Mouse (Mus musculus) gonadal fat pad, adult 2 months (tissue): Measurements from ENCODE around the gene Mllt11. TPM values are rescaled to one million over a fixed set of nuclear protein-coding genes. Genes with fewer than 3 reads are reported as not detected.

Experiments used
- DNase-seq: peaks from one replicate; pipeline ENCODE4 v3.0.0-alpha.2; 2012; ENCODE audit warnings: low read depth
- polyA plus RNA-seq: library from polyadenylated mRNA; depleted of rRNA; stranded (reverse); fragments of >200 nt; gene quantifications from 2 replicates; pipeline ENCODE4 v1.2.3, GENCODE M21; 2012

Gene Mllt11
- polyA plus RNA-seq, 1 experiment: 24.7 TPM

DNA sequence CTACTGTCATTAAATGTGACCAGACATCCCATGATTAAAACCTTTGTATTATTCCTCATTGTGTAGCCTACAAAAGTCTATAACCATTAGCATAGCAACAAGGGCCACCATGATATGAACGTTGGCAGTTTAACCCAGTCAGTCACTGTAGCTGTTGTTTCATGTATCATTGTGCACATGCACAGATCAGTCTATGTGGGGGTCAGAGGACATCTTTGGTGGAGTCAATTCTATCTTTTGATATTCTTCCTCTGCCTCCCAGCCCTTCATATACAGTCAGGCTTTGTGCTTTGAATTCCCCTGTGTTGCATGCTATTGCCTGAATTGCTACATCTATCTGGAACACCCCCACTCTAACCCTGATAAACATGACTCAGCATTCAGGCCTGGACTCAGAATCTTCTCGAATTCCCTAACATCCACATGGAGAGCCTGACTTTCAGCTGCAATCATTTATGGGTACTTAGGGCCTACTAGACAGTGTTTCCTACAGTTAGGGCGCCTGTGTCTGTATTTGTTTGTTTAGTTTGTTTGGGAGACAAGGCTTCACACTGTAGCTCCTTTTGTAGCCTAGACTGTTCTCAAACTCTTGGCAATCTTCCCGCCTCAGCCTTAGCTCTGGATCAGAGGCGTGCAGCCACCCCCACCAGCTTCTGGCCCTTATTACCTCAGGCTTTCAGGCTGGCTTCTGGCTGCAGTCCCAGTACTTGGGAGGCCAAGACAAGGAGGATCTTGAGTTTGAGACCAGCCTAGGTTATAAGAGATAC is 14.7 kb upstream of the Mllt11 start:
- DNase-seq: peak; percentile 84

DNA sequence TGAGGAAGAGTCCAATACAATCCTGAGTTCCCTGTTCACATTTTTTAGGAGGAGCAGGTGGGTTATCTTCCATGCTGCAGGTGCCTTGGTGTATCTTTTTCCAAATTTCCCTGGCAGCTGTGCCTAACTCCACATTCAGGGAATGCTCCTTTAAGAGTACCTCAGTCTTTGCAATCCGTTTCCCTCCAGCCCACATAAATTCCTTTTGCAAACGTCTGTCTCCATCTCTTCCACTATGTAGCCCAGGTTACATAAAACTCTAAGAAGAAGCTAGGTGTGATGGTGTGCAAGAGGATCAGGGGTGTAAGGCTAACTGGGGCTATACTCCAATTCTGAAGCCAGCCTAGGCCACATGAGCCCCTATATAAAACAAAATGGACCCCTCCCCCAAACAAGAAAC is 11.1 kb upstream of the Mllt11 start:
- no peak for DNase-seq

GRCm38 (mm10) chr3:95241498-95241897 is 9.5 kb upstream of the Mllt11 start, which contains the start of gene Gm128:
Gm128 (minus strand) TSS chr3:95241598.
- no peak for DNase-seq

- no peak for DNase-seq
These were observed 8.9 kb upstream of the Mllt11 start for GRCm38 (mm10) chr3:95240900-95241299.

- DNase-seq: no peak
These were observed 8.0 kb upstream of the Mllt11 start for GRCm38 (mm10) chr3:95239971-95240370.

DNA sequence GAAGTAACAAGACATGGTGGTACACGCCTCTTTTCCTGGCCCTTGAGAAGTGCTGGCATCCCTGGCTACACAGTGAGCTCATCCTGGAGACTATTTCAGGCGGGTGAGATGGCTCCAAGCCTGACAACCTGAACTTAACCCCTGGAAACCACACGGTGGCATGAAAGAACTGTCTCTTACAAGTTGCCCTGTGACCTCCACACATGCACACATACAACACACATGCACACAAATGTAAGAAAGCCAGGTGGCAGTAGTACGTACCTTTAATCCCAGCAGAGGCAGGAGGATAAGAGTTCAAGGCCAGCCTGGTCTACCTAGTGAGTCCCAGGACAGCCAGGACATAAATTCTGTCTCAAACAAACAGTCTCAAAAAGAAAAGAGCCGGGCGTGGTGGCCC is 7.1 kb upstream of the Mllt11 start:
- no peak for DNase-seq

DNA sequence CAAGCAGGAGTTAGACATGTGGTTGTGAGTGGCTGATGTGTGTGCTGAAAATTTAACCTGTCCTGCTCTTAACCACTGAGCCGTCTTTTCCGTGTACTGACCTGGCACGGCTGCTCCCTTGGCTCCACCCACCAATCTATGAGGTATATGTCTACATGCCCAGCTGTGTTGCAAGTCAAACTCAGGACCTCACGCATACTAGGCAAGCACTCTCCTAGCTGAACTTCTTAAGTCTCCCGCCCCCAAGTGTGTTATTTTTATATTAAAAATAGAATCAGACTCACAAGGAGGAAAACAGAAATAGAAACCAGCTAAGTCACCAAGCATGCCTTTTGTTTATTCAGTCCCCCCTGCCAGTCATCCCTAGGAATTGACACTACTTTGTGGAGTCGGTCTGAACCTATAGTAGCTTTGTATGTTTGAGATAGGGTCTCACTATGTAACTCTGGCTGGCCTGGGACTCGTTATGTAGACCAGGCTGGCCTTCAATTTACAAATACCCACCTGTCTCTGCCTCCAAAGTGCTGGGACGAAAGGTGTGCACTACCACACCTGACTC is 5.6 kb upstream of the Mllt11 start:
- DNase-seq: no peak

DNA sequence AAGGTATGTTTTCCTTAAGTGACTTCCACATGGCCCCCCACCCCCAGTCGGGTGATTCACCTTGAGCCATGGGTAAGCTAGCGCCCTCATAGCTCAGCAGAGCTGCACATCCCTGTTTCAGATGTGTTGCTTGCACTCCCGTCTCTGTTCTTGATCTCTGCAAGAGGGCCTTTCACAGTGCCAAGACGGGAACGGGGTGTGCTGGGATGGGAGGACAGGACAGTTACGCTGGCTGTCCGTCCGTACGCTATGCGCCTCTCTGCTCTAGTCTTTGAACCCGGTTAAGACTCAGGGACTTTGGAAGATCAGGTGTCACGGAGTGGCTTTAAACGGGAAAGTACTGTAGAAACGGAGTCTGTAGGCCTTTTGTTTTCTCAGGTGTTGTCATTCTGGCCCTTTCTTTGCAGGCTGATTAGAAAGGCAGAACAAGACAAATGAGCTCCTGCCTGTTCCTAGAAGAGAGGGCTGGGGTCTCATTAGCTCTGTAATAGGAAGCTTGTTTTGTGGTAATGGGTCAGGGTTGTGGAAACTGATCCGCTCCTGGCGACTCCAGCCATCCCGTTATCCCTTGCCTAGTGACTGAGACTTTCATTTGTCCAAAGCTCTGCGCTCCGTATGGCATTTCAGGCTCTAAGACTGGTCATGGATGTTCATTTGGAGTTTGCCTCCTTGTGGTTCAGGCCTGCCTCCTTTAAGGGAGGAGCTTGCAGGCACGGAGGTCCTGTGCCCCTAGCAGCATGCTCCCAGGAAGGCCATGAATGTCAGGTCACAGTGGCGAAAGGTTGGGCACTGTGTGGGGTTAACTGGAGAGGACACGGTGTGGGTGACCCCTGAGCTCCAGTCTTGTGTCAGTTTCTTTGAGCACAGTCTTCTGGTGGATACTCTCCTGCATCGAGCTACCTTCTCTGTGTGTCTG is 3.7 kb upstream of the Mllt11 start:
- no peak for DNase-seq

DNA sequence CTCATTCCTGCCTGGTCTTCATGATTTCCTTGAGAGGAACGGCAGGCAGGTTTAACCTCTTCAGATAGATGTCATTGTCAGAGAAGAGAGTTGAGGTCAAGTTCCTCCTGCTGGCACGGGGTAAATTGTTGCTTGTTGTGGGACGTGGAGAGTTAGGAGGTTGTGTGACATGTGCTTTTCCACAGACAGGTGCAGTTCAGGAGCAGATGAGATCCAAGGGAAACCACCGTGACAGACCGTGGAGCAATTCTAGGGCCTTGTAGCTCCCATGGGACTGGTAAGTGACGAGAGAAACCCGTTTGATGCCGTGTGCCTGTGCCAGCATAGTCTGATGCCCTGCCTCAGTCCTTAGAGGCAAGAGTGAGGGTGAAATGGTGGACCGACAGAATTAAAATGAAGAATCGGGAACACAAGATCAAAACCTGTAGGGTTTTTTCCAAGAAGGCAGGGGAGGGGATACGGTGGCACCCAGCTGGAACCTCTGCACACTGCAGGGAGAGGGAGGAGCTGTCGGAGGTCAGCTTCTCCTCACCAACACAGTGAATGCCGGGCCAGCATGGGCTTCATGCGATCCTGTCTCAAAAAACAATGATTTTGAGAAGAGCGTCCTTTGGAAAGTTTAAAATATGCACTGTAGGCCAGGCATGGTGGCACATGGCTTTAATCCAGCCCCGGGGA is 1.5 kb upstream of the Mllt11 start:
- DNase-seq: no peak

DNA sequence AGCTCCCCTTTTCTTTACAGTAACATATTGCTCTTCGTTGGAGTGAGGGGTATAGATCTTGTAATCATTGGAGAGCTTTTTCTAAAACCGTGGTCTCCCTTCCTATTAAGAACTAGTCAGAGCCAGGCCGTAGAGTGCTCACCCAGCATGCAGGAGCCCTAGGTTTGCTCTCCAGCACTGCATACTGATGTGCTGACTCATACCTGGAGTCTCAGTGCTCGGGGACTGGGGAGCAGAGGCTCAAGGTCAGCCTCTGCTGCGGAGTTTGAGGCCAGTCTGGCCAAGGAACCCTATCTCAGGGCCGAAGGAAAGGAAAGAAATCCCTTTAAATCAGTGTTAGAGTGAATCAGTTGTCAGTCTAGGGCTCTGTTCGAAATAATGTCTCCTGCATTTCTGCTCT is 800 bp upstream of the Mllt11 start:
- DNase-seq: no peak

DNA sequence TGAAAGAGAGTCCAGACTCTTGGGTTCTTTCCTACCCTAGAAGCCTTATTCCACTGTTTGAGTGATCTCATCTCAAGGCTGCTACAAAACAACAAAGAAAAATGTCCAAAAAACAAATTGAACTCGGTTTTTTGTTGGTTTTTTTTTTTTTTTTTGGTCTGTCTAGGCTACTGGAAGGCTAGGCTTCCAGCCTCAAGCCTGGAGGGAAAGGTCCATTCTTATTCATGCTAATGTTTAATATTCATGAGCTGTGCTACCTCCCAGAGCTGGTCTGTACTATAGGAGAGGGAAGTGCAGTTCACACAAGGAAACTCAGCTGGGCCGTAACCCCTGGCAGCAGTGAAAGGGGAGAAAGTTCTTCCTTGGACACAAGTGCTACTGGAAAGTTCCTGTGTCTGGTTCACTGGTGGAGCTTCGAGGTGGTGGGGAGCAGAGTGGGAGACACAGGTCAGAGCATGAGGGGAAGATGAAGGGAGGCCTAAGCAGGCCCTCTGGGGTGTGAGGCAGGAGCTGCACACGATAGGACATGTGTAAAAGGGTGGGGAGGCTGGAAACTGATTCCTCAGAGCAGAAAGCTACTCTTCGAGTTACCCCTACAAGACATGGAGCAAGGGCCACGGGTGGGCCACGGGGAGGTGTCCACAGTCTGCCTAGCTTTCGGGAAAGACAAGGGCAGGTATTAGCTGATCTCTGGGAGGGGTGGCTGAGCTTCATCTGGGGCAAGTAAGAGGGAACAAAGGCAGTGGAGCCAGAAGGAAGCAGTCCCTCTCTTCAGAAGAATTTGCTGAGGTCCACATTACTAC is 1.3 kb downstream of the Mllt11 start:
- no peak for DNase-seq

- DNase-seq: no peak
These were observed 2.0 kb downstream of the Mllt11 start for GRCm38 (mm10) chr3:95229781-95230494.

DNA sequence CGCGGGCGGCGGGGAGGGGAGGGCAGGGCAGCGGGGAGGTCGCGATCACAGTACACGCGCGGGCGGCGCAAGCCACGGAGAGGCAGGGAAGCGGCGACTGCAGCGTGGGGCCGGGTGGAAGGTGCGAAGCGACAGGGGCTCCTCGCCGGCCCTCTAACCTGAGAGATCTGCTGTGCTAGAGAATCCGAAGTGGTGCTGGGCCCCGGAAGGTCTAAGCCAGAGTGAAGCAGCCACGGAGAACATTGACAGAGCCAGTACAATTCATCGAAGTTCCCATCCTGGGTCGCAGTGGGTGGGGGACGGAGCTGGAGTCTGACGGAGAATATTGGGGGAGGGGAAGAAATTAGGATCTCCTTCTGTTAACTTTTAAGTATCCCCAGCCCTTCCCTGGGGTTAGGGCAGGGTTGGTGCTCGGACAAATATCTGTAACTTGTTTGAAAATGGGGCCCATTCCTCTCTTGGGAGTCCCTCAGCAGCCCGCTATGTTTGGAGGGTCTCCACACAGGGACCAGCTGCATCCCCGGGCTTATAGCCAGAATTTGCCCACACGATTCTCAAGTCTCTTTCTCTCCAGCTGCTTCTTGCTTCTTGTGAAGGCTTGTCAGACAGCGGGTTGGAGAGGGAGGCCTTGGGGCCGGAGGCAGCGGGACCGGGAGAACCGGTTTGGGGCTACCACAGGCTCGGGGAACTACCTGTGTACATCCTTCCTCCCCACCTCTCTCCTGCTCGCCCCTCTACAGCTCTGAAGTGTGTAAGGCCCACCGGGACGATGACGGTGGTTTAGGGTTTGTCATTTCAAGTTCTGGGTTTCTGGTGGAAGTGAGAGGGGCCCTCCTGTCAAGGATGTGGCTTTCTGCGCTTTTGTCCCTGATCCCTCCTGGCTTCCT is 2.8 kb downstream of the Mllt11 start:
- no peak for DNase-seq

DNA sequence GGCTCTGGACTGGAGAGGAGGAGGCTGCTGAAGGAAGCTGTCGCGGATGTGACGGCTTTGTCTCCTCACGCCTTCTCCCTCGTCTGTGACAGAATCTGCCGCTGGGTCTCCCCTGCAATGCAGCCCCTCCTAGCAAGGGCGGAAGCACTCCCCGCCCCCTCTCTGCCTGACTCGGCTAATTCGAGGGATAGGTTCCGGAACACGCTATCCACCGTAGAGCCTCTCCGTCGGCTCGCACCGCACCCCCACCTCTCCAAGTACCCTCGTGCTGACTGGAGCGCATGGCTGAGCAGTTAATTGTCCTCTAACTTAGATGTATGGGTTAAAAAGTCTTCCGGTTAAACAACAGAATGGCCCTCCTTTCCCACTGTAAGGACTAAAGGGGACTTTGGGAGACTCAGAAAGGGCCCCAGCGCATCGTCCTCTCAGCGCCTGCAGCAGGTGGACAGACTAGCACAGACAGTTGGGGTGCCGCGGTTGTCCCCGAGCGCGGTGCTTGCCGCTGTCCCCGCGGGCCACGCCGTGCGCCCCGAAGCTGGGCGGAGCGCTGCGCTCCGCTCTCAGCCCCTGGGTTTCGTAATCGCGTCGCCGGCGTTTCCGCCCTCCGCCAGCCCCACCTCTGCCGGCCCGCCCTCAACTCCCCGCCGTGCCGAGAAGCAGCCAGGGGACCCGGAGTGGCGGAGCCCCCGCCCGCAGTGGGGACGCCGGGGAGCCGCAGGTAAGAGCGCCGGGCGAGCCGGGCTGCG is 3.6 kb downstream of the Mllt11 start, which contains the start of gene Cdc42se1:
Gene Cdc42se1, plus strand, starts transcription at position 585 of the 746 bp plus-strand sequence.
- no peak for DNase-seq

GRCm38 (mm10) chr3:95227214-95227613 is 4.8 kb downstream of the Mllt11 start:
- no peak for DNase-seq

DNA sequence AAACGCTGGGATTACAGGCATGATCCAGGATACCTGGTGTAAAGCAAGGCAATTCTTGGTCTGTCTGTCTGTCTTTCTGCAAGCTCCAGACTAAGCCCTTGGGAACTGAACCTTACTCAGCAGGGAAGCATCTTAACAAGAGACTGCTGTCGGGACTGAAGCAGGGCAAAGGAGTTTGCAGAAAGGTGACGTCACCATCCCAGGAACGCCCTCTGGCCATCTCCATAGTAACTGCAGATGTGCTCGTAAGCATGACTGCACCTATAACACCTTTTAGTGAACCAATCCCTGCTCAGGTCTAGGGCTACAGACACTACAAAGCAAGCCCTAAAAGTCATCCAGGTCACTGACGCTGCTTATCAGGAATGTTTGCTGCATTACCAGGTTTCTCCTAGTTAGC is 7.7 kb downstream of the Mllt11 start:
- DNase-seq: no peak

DNA sequence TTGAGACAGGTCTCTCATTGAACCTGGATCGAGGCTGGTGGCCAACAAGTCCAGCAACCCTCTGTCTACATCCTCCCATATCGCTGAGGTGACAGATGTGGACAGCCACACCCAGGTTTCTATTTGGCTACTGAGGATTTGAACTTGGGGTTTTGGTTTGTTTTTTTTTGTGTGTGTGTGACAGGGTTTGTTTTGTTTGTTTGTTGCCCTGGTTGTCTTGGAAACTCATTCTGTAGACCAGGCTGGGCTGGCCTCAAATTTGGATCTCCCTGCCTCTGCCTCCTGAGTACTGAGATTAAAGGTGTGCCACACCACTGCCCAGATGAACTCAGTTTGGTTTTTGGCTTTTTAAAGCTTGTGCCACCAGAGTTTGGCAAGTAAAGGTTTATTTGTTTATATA is 8.9 kb downstream of the Mllt11 start:
- no peak for DNase-seq

- no peak for DNase-seq
These were observed 13.4 kb downstream of the Mllt11 start for GRCm38 (mm10) chr3:95218466-95219137.
